Mouse (Mus musculus): ENCODE measurements at regions not wholly inside any gene's neighbourhood (a gene's known extent, or its start where the extent isn't known, plus 50 kb on each side); places are given as distances from the start of the nearest gene placed in this dataset.

- DNase-seq (ENCODE audit: low spot score) (no peak), ATAC-seq (ENCODE audit: extremely low read depth, insufficient number of reproducible peaks, low FRiP score, poor library complexity, severe bottlenecking) (no peak)
Observed at GRCm38 (mm10) chr13:84638401-84638934, 416.4 kb downstream of the Tmem161b start.

GRCm38 (mm10) chr13:84639087-84640022 is 417.3 kb downstream of the Tmem161b start:
- Histone ChIP-seq H3K9me3 (replicated peaks) (no peaks in the 10 kb centered on the region), H3K4me1 (ENCODE audit: insufficient read depth, low read depth, low read length) (peaks cover 8% of the 10 kb centered on the region), H3K4me3 (ENCODE audit: low read depth, low read length) (no peak overlapping the region), H3K36me3 (replicated peaks) (no peaks in the 10 kb centered on the region), H3K27me3 (ENCODE audit: insufficient read depth, low read length) (no peaks in the 10 kb centered on the region)
- no peak for DNase-seq (ENCODE audit: low spot score)
- ATAC-seq (ENCODE audit: extremely low read depth, insufficient number of reproducible peaks, low FRiP score, poor library complexity, severe bottlenecking) = no peak
- TF ChIP-seq POLR2AphosphoS5 (IDR thresholded peaks at IDR 0.05; ENCODE audit: insufficient replicate concordance, low read depth, low read length) (no peak), CTCF (IDR thresholded peaks at IDR 0.05; ENCODE audit: low read depth, low read length) (no peak), GATA2 (IDR thresholded peaks at IDR 0.05; ENCODE audit: borderline replicate concordance, low read depth, low read length) (no peak), TAL1 (conservative IDR thresholded peaks at IDR 0.05; ENCODE audit: low read depth, low read length) (no peak), GATA1 (IDR thresholded peaks at IDR 0.05; ENCODE audit: borderline replicate concordance, low read length) (no peak)

More at GRCm38 (mm10) chr13:84638401-84638934, 416.4 kb downstream of the Tmem161b start:
- Histone ChIP-seq H3K4me1 (ENCODE audit: insufficient read depth, low read depth, low read length) (no peaks in the 10 kb centered on the region), H3K27me3 (ENCODE audit: insufficient read depth, low read length) (no peaks in the 10 kb centered on the region), H3K9me3 (replicated peaks) (no peaks in the 10 kb centered on the region), H3K4me3 (ENCODE audit: low read depth, low read length) (no peak overlapping the region), H3K36me3 (replicated peaks) (no peaks in the 10 kb centered on the region)
- no peak for TF ChIP-seq GATA1 (IDR thresholded peaks at IDR 0.05; ENCODE audit: borderline replicate concordance, low read length)
- no peak for TF ChIP-seq POLR2AphosphoS5 (IDR thresholded peaks at IDR 0.05; ENCODE audit: insufficient replicate concordance, low read depth, low read length)
- TF ChIP-seq GATA2 (IDR thresholded peaks at IDR 0.05; ENCODE audit: borderline replicate concordance, low read depth, low read length) = no peak
- no peak for TF ChIP-seq CTCF (IDR thresholded peaks at IDR 0.05; ENCODE audit: low read depth, low read length)
- no peak for TF ChIP-seq TAL1 (conservative IDR thresholded peaks at IDR 0.05; ENCODE audit: low read depth, low read length)

- Histone ChIP-seq H3K4me1 (ENCODE audit: insufficient read depth, low read depth, low read length) (peaks cover 36% of the 10 kb centered on the region), H3K4me3 (ENCODE audit: low read depth, low read length) (no peak overlapping the region), H3K9me3 (replicated peaks) (no peaks in the 10 kb centered on the region), H3K27me3 (ENCODE audit: insufficient read depth, low read length) (no peaks in the 10 kb centered on the region), H3K36me3 (replicated peaks) (no peaks in the 10 kb centered on the region)
- peak; percentile 30; the same call in 1 of the 2 replicates for ATAC-seq (ENCODE audit: extremely low read depth, insufficient number of reproducible peaks, low FRiP score, poor library complexity, severe bottlenecking)
- no peak for DNase-seq (ENCODE audit: low spot score)
- no peak for TF ChIP-seq CTCF (IDR thresholded peaks at IDR 0.05; ENCODE audit: low read depth, low read length)
Observed at GRCm38 (mm10) chr13:84644024-84644423, 421.9 kb downstream of the Tmem161b start.

- DNase-seq (ENCODE audit: low spot score) (no peak), ATAC-seq (ENCODE audit: extremely low read depth, insufficient number of reproducible peaks, low FRiP score, poor library complexity, severe bottlenecking) (peak; percentile 29; the same call in 1 of the 2 replicates)
- no peaks in the 10 kb centered on the region for H3K27me3 ChIP-seq (ENCODE audit: insufficient read depth, low read length)
- H3K36me3 ChIP-seq (replicated peaks) = no peaks in the 10 kb centered on the region
- H3K9me3 ChIP-seq (replicated peaks) = no peaks in the 10 kb centered on the region
- peaks cover 37% of the 10 kb centered on the region for H3K4me1 ChIP-seq (ENCODE audit: insufficient read depth, low read depth, low read length)
- no peak for TF ChIP-seq GATA1 (IDR thresholded peaks at IDR 0.05; ENCODE audit: borderline replicate concordance, low read length)
- no peak for TF ChIP-seq GATA2 (IDR thresholded peaks at IDR 0.05; ENCODE audit: borderline replicate concordance, low read depth, low read length)
- TF ChIP-seq CTCF (IDR thresholded peaks at IDR 0.05; ENCODE audit: low read depth, low read length) = no peak
- TF ChIP-seq POLR2AphosphoS5 (IDR thresholded peaks at IDR 0.05; ENCODE audit: insufficient replicate concordance, low read depth, low read length) = no peak
- no peak for TF ChIP-seq TAL1 (conservative IDR thresholded peaks at IDR 0.05; ENCODE audit: low read depth, low read length)
- H3K4me3 ChIP-seq (ENCODE audit: low read depth, low read length) = no peak overlapping the region
Observed at GRCm38 (mm10) chr13:84646899-84647298, 424.8 kb downstream of the Tmem161b start.

GRCm38 (mm10) chr13:84648056-84648455 is 426.0 kb downstream of the Tmem161b start:
- peak; percentile 14 for DNase-seq (ENCODE audit: low spot score)
- peak; percentile 94 for TF ChIP-seq TAL1 (conservative IDR thresholded peaks at IDR 0.05; ENCODE audit: low read depth, low read length)
- TF ChIP-seq CTCF (IDR thresholded peaks at IDR 0.05; ENCODE audit: low read depth, low read length) = no peak
- TF ChIP-seq POLR2AphosphoS5 (IDR thresholded peaks at IDR 0.05; ENCODE audit: insufficient replicate concordance, low read depth, low read length) = no peak
- no peak for TF ChIP-seq GATA2 (IDR thresholded peaks at IDR 0.05; ENCODE audit: borderline replicate concordance, low read depth, low read length)
- no peak for TF ChIP-seq GATA1 (IDR thresholded peaks at IDR 0.05; ENCODE audit: borderline replicate concordance, low read length)
- Histone ChIP-seq H3K36me3 (replicated peaks) (no peaks in the 10 kb centered on the region), H3K4me1 (ENCODE audit: insufficient read depth, low read depth, low read length) (peaks cover 37% of the 10 kb centered on the region), H3K9me3 (replicated peaks) (no peaks in the 10 kb centered on the region), H3K4me3 (ENCODE audit: low read depth, low read length) (no peak overlapping the region), H3K27me3 (ENCODE audit: insufficient read depth, low read length) (no peaks in the 10 kb centered on the region)
- peak; percentile 95 for ATAC-seq (ENCODE audit: extremely low read depth, insufficient number of reproducible peaks, low FRiP score, poor library complexity, severe bottlenecking)

- DNase-seq (ENCODE audit: low spot score) (no peak), ATAC-seq (ENCODE audit: extremely low read depth, insufficient number of reproducible peaks, low FRiP score, poor library complexity, severe bottlenecking) (no peak)
- H3K4me1 ChIP-seq (ENCODE audit: insufficient read depth, low read depth, low read length) = no peaks in the 10 kb centered on the region
- H3K27me3 ChIP-seq (ENCODE audit: insufficient read depth, low read length) = no peaks in the 10 kb centered on the region
- H3K36me3 ChIP-seq (replicated peaks) = no peaks in the 10 kb centered on the region
- no peaks in the 10 kb centered on the region for H3K9me3 ChIP-seq (replicated peaks)
- TF ChIP-seq POLR2AphosphoS5 (IDR thresholded peaks at IDR 0.05; ENCODE audit: insufficient replicate concordance, low read depth, low read length) (no peak), CTCF (IDR thresholded peaks at IDR 0.05; ENCODE audit: low read depth, low read length) (no peak), GATA2 (IDR thresholded peaks at IDR 0.05; ENCODE audit: borderline replicate concordance, low read depth, low read length) (no peak), GATA1 (IDR thresholded peaks at IDR 0.05; ENCODE audit: borderline replicate concordance, low read length) (no peak), TAL1 (conservative IDR thresholded peaks at IDR 0.05; ENCODE audit: low read depth, low read length) (no peak)
- H3K4me3 ChIP-seq (ENCODE audit: low read depth, low read length) = no peak overlapping the region
Observed at GRCm38 (mm10) chr13:84663967-84664366, 441.9 kb downstream of the Tmem161b start.
